Mouse (Mus musculus): ENCODE measurements around the gene G530012D18Rik. TPM values are rescaled to one million over a fixed set of nuclear protein-coding genes. Genes with fewer than 3 reads are reported as not detected.

G530012D18Rik gene
- not detected in 2 replicates for polyA plus RNA-seq (2012; rRNA removed)

DNA sequence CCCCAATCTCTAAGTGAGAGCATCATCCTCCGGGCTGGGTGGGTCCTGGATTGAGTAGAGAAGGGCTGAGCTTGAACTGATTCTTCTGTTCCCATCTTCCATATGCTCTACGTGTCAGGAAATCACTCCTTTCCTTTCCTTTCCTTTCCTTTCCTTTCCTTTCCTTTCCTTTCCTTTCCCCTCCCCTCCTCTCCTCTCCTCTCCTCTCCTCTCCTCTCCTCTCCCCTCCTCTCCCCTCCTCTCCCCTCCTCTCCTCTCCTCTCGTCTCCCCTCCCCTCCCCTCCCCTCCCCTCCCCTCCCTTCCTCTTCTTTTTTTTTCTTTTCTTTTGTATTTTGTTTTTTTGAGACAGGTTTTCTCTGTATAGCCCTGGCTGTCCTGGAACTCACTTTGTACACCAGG lies at the start of gene G530012D18Rik:
Gene G530012D18Rik, plus strand, starts transcription at position 301 of the 400 bp plus-strand sequence.

DNA sequence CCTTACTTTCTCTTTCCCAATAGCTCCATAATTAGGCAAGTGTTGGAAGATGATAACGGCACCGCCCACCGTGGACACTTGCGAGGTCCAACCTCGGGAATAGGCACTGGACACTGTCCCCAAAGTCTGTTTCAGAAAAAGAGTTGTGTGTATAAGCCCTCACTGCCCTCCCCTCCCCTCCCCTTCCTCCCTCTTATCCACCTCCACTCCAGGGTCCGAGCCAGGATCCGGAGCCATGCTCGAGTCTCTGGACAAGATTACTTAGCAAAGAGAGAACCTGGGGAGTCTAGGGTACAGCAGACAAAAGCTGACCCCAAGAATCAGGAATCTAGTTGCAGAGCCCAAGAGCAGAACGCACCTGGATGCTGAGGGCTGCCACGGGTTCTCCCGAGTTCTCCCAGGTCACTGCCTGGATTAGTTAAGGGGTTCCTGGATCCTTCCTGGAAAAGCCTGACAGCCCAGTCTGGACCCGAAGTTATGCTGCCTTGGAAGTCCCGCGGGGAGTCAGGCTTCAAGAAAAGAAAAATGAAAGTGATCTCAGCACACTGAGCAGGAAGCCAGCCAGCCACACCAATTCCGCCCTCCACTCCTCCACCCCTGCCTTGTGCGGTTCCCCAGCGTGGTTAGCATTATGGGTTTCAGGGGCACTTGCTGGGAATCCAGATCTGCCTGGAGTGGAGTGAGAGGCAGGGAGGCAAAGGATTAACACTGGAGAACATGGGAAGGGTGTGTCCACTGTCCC lies 23.0 kb downstream of the G530012D18Rik start, which contains the start of gene Sp110:
Gene Sp110, minus strand, starts transcription at position 547 of the 742 bp plus-strand sequence.

DNA sequence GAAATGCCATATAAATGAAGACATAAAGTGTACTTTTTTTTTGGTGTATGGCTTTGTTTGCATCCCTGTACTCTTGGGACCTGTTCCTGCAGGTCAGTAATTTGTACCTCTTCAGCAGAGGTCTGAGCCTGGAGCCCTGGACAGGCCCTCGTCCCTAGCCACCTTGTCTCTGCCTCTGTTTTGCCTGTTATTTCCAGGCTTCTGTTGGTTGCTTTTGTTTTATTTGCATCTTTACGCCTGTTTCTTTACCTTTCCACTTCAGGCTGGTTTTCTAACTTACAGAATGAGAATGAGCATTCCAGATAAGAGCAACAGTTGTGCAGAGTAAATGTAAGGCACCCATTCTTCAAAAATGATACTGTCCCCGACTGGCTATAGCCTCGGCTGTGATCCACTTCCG lies 24.6 kb downstream of the G530012D18Rik start, which contains the start of gene Sp140:
Gene Sp140, plus strand, starts transcription at position 301 of the 400 bp plus-strand sequence.

Other genes starting within 250 kb of the G530012D18Rik start
- 1.1 and 1.9 TPM in 2 replicates for gene Sp110, start 23.1 kb downstream of the G530012D18Rik start, polyA plus RNA-seq (2012; rRNA removed)
- 0.71 and 1.3 TPM in 2 replicates for gene Sp140, start 24.7 kb downstream of the G530012D18Rik start, polyA plus RNA-seq (2012; rRNA removed)
- gene Sp100, start 74.3 kb downstream of the G530012D18Rik start, polyA plus RNA-seq (2012; rRNA removed): 1.7 and 2.1 TPM in 2 replicates
- gene A630001G21Rik, start 203.0 kb downstream of the G530012D18Rik start, polyA plus RNA-seq (2012; rRNA removed): 1.0 and 2.4 TPM in 2 replicates
- 91.7 and 103 TPM in 2 replicates for gene Cab39, start 217.8 kb downstream of the G530012D18Rik start, polyA plus RNA-seq (2012; rRNA removed)

Data from central nervous system, embryonic 14 days (tissue).